Mouse (Mus musculus) Patski (cell line): ENCODE measurements around the gene Txlna. TPM values are rescaled to one million over a fixed set of nuclear protein-coding genes. Genes with fewer than 3 reads are reported as not detected.

Experiments
- ATAC-seq: fragments of 100-300 bp; one replicate; pipeline ENCODE4 v1.8.0; 2021
- CTCF ChIA-PET: fragments of 350-600 bp; sonication (Branson Sonifier 250); formaldehyde crosslinking; loops from one replicate; lab custom pipeline; 2022; ENCODE audit warnings: inconsistent platforms; lab: Charles Lee
- POLR2A ChIA-PET: fragments of 350-600 bp; sonication (Branson Sonifier 250); formaldehyde crosslinking; loops from one replicate; lab custom pipeline; 2022; ENCODE audit warnings: antibody characterized with exemption, inconsistent platforms; lab: Charles Lee
- DNase-seq: peaks from one replicate; pipeline ENCODE4 v3.0.0-alpha.2; 2011; ENCODE audit warnings: low read depth, low spot score
- H3K27me3 ChIP-seq: fragments of 371-371 bp; one replicate; pipeline ENCODE4 v1.5.1; 2021
- CTCF ChIP-seq: fragments of 100-300 bp; IDR thresholded peaks from one replicate; pipeline ENCODE4 v1.5.1; 2021
- in situ Hi-C: fragments of 300-500 bp; cut with MboI; formaldehyde crosslinking; loops from 3 replicates; pipeline ENCODE4 v1.11.1; 2018; ENCODE audit warnings: low pct_unique_long_range_greater_than_20kb, mixed read lengths
- polyA plus RNA-seq: library from polyadenylated mRNA; unstranded; gene quantifications from one replicate; pipeline ENCODE4 v1.2.3, GENCODE M21; 2021

The Txlna gene
- polyA plus RNA-seq, 1 experiment from 2014 or later, result 51.2 TPM

DNA sequence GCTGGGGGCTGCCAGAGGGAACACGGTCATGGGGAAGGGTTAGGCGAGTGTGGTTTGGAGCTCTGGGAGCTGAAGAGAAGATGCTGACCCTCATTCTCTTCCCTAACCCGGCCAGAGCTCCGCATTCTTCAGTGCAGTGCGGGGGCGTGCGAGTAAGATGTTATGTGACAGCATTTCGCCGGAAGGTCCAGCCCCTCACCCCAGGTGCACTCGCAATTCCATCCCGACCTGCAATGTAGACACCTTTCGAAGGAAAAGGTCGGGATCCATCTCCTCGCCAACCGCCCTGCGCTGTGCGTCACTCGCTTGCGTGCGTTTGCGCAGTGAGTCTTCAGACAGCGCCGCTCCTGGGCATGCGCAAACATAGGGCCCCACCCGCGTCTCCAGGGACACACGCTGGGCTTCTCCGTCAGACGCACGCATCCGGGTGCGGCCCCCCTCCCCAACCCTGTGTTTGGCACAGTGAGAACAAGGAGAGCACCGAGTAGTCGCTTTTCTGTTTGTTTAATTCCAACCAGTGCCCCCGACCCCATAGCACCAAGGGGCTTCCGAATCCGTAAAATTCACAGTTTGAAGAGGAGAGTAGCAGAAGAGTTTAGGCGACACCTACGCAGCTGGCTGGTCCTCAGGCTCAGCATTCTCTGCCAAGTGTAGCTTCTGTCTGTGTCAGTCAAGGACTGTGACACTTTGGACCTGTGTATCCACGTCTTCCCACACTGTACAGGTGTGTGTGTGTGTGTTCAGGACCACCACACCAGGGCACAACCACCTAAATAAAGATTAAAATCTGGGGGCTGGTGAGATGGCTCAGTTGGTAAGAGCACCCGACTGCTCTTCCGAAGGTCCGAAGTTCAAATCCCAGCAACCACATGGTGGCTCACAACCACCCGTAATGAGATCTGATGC is 21.8 kb downstream of the Txlna start, which contains the start of gene Iqcc:
Iqcc (minus strand) TSS at position 314 of the 906 bp plus-strand sequence.
- no peak for TF ChIP-seq CTCF
- in situ Hi-C loops, result no loop called here
- H3K27me3 ChIP-seq, result no peaks in the 10 kb centered on the region
- DNase-seq (no peak), ATAC-seq (no peak)
- CTCF ChIA-PET, result no interaction called here
- POLR2A ChIA-PET, result interaction anchor here (0.6 kb wide), 1 partner anchor 364 kb away, joined by 3 read pairs; no protein-coding TSS in a partner anchor

DNA sequence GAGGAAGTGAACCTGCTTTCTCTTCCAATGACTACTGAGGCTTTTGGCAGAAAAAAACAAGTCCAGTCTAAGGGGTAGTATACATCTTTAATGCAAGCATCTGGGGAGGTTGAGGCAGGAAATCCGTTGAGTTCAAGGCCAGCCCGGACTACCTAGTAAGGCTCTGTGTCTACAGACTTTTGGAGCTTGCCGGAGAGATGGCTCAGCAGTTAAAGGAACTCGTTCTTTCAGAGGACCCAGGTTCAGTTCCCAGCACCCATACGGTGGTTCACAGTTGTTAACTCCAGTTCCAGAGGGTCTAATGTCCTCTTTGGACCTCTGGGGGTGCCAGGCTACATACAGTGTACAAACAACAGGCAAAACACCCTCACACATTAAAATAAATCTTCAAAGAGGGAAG is 22.8 kb downstream of the Txlna start:
- CTCF ChIA-PET, result no interaction called here
- DNase-seq, result no peak
- TF ChIP-seq CTCF, result no peak
- POLR2A ChIA-PET, result interaction anchor here (0.7 kb wide), 1 partner anchor 292 kb away, joined by 5 read pairs; no protein-coding TSS in a partner anchor
- in situ Hi-C loops, result no loop called here
- ATAC-seq, result no peak
- H3K27me3 ChIP-seq, result no peaks in the 10 kb centered on the region

DNA sequence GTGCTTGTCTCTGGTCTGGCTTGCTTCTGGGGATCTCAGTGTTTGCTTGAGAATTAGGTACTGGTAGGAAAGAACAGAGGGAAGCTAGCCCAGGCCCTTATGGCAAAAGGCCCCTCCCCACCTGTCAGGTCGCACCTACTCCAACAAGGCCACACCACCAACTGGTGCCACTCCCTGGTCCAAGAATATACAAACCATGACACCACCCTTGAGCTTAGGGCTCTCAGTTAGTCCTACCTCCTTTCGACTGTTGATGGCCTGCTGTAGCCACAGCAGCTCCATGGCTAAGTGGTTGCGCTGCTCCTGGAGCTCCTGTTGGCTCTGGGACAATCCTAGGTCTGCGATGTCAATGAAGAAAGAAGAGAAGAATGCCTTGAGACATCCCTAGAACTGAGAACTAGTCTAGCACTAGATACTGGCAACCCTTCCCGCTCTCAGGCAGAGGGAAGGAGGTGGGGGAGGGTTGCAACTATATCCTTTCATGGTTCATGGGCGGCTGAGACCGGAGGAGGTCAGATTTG is 23.7 kb downstream of the Txlna start:
- ChIA-PET POLR2A (interaction anchor here (0.7 to 1.4 kb wide), 2 partner anchors 8 to 291 kb away, joined by 3 to 5 read pairs; no protein-coding TSS in a partner anchor), CTCF (interaction anchor here (1.4 kb wide), 1 partner anchor 9 kb away, joined by 6 read pairs; no protein-coding TSS in a partner anchor)
- ATAC-seq (no peak), DNase-seq (no peak)
- TF ChIP-seq CTCF, result no peak
- in situ Hi-C loops, result no loop called here
- no peaks in the 10 kb centered on the region for H3K27me3 ChIP-seq

DNA sequence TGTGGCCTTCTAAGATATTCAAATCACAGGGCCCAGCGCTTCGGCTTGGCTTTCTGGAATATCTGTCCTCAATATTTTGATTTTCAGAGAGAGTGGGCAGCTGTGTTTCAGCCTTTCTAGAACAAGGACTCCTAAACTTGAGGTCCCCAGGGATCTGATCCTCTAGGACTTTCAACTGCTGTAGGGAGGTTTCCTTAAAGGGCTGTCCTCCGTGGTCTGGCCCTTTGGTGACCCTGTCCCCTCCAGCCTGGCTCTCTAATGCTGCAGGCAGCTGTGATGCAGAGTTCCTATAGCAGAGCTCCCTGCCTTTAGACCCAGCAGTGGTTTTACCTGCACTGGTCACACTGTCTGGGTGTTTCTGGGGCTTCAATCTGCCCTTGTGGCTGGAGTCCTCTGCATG is 24.2 kb downstream of the Txlna start:
- ATAC-seq (no peak), DNase-seq (no peak)
- POLR2A ChIA-PET, result interaction anchor here (1.4 kb wide), 1 partner anchor 8 kb away, joined by 3 read pairs; no protein-coding TSS in a partner anchor
- H3K27me3 ChIP-seq, result no peaks in the 10 kb centered on the region
- CTCF ChIA-PET, result interaction anchor here (1.4 kb wide), 1 partner anchor 8 kb away, joined by 6 read pairs; no protein-coding TSS in a partner anchor
- TF ChIP-seq CTCF, result no peak
- in situ Hi-C loops, result no loop called here

DNA sequence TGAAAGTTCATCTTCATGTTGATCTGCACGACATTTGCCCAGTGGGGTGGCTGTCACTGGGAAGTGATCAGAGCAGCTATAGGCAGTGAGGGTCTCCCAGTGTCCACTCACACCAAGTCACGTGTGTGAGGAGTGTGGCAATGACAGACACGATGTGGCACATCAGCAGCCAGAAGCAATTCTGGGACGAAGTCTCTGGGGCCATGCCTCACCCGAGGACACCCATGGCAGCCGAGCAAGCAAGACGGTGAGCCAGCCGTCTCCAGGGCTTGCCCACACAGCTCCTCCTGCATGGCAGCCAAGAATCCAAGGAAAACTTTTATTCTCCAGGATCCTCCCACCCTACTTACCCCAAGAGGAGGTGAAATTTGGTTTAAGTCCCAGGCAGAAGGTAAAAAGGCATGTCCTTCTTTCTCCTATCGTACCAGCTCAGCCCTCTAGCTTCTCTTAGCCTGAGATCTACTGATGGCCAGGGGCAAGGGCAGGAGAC is 25.0 kb downstream of the Txlna start:
- no peaks in the 10 kb centered on the region for H3K27me3 ChIP-seq
- ATAC-seq, result no peak
- no peak for TF ChIP-seq CTCF
- ChIA-PET CTCF (no interaction called here), POLR2A (interaction anchor here (0.6 to 1.4 kb wide), 2 partner anchors 7 to 10 kb away, joined by 3 to 6 read pairs; no protein-coding TSS in a partner anchor)
- DNase-seq, result no peak
- in situ Hi-C loops, result no loop called here

DNA sequence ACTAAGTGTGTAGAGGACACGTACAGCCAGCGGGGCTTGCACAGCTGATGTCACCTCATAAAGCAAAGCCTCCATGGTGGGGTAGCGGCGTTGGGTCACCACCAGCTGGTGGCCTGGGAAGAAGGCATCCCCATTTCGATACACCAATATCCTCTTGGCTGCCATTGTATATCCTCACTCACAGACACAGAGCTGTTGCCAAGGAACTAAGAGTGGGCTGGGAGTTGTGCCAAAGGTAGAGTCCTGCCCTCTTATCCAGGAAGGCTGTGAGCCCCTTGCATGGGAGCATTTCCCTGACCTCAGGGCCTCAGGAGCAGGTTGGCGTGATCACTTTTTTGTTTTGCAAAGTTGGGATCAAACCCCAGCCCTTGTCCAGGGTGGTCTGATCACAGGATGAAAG is 26.8 kb downstream of the Txlna start, which contains the start of gene Dcdc2b:
Dcdc2b (minus strand) TSS at position 165 of the 400 bp plus-strand sequence.
- no peak for DNase-seq
- no peak for ATAC-seq
- CTCF ChIA-PET, result no interaction called here
- no peak for TF ChIP-seq CTCF
- POLR2A ChIA-PET, result no interaction called here
- H3K27me3 ChIP-seq, result no peaks in the 10 kb centered on the region
- in situ Hi-C loops, result no loop called here

DNA sequence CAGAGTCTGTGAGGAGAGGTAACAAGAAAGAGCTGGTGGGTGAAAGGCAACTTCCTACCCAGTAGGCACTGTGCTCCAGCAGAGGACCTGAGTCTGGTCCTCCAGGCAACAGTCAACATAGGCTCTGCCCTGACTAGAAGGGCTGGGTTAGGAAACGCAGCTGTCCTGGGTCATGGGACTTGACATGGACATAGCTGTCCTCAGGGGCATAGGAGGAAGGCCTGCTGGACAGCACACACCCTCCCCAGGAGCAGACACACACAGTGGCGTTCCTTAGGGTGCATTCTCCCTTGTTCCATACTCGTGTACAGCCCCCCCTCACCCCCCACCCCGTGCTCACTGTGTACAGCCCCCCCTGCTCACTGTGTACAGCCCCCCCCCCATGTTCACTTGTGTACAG is 30.4 kb downstream of the Txlna start:
- in situ Hi-C loops, result no loop called here
- ATAC-seq, result no peak
- no peaks in the 10 kb centered on the region for H3K27me3 ChIP-seq
- DNase-seq, result no peak
- ChIA-PET POLR2A (interaction anchor here (0.6 to 0.9 kb wide), 2 partner anchors 13 to 57 kb away, joined by 3 to 4 read pairs; no protein-coding TSS in a partner anchor), CTCF (no interaction called here)
- TF ChIP-seq CTCF, result no peak

DNA sequence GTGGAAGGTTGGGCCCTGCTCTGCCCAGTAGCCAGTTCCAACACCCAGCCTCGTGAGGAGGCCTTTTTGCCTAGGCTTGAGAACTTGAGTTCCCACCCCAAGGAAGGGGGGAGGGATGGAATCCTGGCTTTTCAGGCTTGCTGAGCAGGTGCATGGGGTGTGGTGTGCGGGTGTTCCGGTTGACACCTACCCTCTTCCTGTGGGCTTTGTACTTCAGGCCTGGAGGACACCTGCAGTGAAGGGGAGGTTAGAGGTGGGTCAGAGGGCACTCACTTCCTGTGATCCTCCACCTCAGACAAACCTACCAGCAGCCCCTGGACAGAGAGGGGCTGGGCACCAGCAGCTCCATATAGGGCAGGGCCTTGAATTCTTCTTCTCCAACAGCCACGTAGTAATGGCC is 30.8 kb downstream of the Txlna start:
- ChIA-PET CTCF (interaction anchor here (1.8 to 2.6 kb wide), 2 partner anchors 28 to 32 kb away, joined by 5 to 19 read pairs; partner anchors contain the start of gene Fam167b), POLR2A (interaction anchor here (0.9 kb wide), 1 partner anchor 13 kb away, joined by 3 read pairs; no protein-coding TSS in a partner anchor)
- no peak for DNase-seq
- in situ Hi-C loops, result no loop called here
- ATAC-seq, result no peak
- TF ChIP-seq CTCF, result no peak
- no peaks in the 10 kb centered on the region for H3K27me3 ChIP-seq

DNA sequence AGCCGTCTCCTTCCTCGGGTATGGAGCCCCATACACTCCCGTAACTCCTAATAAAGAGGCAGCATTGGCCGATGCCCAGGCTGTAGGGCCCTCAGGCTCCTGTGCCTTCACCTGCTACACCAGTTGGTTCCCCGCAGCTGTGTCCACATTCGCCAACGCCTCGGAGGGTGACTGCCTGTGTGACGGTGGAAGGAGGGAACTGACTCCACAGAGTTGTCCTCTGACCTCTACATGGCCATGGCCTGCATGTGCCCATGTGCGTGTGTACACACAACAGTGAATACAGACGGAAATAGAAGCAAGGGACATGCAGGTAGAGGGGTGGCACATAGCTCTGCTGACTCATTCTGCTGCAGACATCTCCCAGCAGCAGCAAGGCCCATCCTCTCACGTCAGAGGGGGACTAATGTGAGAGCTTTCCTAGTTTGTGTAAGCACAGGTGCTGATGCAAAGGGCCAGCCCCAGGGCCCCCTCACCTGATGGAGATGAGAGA is 31.7 kb downstream of the Txlna start:
- ATAC-seq (no peak), DNase-seq (no peak)
- ChIA-PET POLR2A (interaction anchor here (0.7 to 1.0 kb wide), 2 partner anchors 8 to 11 kb away, joined by 3 read pairs; no protein-coding TSS in a partner anchor), CTCF (interaction anchor here (0.9 to 2.6 kb wide), 15 partner anchors 10 to 154 kb away, joined by 3 to 19 read pairs (median 4); partner anchors contain the start of genes Fam167b and Lck)
- in situ Hi-C loops, result no loop called here
- H3K27me3 ChIP-seq, result no peaks in the 10 kb centered on the region
- TF ChIP-seq CTCF, result no peak

DNA sequence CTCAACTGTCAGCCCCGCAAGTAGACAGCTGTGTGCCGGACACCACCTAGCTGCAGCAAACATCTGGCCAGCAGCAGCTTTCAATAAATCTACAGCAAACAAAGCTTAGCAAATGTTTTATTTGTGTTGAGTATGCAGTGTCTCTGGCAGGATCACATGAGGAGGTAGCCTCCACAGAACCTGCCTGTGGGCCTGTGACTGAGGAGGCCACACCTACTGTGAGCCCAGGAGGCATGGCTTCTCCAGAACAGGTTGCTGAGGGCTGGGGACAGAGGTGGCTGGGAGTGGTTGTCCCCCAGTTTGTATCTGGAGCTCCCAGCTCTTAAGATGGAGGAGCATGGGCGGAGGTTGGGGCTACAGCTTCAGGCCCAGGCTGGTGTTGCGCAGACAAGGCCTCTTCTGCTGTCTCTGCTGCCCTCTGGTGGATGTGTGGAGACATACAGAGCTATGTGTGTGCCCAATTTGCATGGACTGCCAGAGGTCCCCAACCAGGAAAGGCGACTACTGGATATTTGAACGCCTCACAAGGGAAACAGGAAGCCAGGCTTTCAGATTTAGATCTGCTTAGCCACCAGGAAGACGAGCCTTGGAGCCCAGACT is 32.3 kb downstream of the Txlna start:
- ATAC-seq (peak; percentile 65), DNase-seq (no peak)
- no peak for TF ChIP-seq CTCF
- POLR2A ChIA-PET, result interaction anchor here (0.7 to 1.0 kb wide), 2 partner anchors 8 to 12 kb away, joined by 3 read pairs; no protein-coding TSS in a partner anchor
- CTCF ChIA-PET, result interaction anchor here (0.7 to 2.6 kb wide), 18 partner anchors 8 to 153 kb away, joined by 3 to 19 read pairs (median 4); partner anchors contain the start of genes Fam167b, Hdac1 and Lck
- in situ Hi-C loops, result no loop called here
- H3K27me3 ChIP-seq, result no peaks in the 10 kb centered on the region
